Mouse (Mus musculus) cerebellum, postnatal 25 days (tissue): ENCODE data around the gene Tmem38b.

Experiments
- DNase-seq, 2 experiments: peaks; one replicate each; pipeline ENCODE4 v3.0.0; 2021; ENCODE audit warnings: mixed read lengths in 2 of 2

Tmem38b gene

DNA sequence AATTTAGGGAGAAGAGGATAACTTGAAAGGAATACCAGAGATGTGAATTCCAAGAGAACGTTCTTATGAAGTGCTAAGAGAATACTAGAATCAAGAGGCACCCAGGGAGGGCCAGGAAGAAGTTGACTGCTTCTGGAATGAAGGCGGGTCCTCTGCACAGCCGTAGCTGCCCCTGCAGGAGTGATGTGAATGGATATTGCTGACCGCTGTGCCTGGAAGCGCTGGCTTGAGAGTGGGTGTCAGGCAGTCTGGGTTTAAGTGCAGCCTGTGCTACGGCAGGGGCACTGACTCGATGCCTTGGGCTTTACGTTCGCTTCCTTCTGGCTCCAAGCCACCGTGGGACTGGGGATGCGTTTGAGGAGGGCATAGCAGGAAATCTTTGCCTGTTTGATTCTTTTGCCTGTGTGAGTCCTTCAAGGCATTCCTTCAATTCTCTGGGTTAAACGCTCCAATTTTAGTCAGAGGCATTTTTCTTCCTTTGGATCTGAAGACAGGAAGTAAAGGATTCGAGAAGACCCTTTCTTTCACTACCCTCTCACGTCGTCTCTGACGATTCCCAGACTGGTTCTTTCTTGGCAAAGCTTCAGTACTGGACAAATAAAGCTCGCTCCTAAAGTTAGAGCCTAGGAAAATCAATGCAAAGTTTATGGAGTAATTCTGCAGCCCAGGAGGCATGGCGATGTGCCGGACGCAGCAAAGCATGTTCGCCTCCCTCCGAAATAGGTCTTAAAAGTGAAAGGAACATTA is 60.7 kb downstream of the Tmem38b start:
- DNase-seq = peak in 1 of 2 experiments; percentile 15

- DNase-seq = no peak
Measured at GRCm38 (mm10) chr4:53895335-53895734, 69.5 kb downstream of the Tmem38b start.

GRCm38 (mm10) chr4:53896150-53896833 is 70.4 kb downstream of the Tmem38b start:
- DNase-seq = peak in 1 of 2 experiments; percentile 19

DNA sequence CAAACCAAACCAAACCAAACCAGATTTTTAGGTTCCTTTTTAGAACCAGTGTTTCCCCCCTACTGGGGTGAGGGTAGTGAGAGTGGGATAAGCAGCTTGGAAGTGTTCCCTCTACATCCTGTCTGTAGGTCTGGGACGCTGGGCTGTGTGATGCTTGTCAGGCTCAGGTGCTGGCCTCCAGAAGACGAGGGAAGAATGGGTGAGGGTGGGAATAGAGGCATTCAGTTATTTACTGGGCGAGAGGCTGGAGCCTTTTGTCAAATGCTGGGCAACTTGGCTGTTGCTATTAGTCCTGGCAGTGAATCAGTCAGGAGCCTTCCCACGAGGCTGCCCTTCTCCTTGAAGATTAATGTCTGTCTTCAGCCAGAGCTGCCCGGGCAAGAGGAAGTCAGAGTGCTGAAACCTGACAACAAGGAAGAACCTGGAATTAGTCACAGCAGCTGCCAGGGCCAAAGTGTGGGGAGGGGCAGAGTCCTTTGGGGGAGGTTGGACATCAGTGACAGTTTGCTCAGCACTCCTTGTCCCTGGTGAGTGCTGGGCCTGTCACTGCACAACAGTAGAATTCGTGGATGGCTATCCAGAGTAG is 74.6 kb downstream of the Tmem38b start:
- DNase-seq = no peak

- no peak for DNase-seq
Measured at GRCm38 (mm10) chr4:53904335-53904734, 78.5 kb downstream of the Tmem38b start.

GRCm38 (mm10) chr4:53905537-53905936 is 79.7 kb downstream of the Tmem38b start:
- peak in 1 of 2 experiments; percentile 42 for DNase-seq

GRCm38 (mm10) chr4:53907071-53907470 is 81.2 kb downstream of the Tmem38b start:
- DNase-seq = no peak
